Mouse (Mus musculus): ENCODE results near the gene Btk.
A peak's percentile ranks its signal among the peaks of the same experiment; 100 is the strongest.

The Btk gene

DNA sequence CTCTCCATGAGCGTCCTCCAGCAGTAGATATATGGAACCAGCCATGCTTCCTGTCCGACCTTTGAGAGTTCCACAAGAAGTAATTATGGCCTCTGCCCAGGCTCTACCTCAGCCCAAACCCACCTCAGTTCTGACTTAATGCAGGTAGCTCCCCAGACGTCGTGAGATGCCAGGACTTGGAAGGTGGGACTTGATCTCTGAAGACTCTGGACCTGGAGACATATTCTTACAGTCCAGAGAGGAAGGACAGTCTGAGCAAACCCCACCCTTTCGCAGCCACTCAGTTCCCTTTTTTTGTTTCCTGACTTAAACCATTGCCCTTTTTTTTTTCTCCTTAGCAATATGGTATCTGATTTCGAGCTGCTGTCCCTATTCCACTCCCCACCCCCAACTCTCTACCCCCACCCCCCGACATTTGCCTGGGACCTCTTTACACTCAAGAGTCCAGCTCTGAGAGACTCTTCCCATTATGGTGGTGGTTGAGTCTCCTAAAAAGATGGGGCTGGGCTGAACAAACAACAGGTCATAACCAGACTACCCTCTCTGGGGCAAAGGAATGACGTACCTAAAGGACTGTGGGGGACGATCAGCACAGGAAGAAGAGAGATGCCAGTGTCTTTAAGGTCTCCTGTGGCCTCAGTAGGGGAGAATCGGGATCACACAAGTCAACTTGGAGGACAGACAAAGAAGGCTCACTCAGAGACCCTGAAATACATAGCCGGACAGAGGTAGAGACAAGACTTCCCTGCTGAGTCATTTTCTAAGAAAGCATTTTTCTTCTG, at the start of gene Btk:
Gene Btk, minus strand, starts transcription at position 683 of the 782 bp plus-strand sequence.
- no peak for DNase-seq (ENCODE audit: low spot score)

DNA sequence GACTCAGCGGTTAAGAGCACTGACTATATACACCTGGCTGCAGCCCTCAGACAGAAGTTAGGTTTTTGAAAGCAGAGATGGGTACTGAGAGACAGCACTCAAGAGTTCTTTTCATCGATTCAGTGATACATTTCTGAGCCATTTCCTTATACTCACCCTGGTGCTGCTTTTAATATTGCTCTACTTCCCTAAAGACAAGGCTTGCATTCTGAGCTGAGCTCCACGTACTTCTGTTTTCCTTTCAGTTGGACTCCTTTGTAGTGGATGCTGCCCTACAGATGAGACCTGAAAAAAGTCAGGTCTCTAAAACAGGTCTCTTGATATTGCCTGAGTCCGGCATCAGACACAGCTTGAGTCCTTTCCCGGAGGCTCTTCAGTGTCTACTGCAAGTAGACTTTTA, 49.3 kb upstream of the Btk start:
- no peak for DNase-seq (ENCODE audit: low spot score)

DNA sequence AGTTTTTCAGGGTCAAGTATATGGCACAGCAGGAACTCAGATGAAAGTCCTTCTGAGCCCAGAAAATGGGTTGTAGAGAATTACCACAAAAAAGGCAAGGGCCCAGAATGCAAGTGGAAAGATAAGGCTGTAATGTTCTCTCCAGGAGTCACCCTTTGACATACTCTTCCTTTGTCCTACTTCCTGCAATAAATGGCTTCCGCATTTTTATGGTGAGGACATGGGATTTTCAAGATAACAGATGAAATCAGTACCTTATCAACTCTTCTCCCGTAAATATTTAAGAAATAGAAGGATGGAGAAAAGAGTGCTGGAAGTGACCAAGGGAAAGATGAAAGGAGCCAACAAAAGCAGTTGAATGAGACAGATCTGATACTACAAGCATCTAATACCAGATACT, 44.8 kb upstream of the Btk start:
- no peak for DNase-seq (ENCODE audit: low spot score)

DNA sequence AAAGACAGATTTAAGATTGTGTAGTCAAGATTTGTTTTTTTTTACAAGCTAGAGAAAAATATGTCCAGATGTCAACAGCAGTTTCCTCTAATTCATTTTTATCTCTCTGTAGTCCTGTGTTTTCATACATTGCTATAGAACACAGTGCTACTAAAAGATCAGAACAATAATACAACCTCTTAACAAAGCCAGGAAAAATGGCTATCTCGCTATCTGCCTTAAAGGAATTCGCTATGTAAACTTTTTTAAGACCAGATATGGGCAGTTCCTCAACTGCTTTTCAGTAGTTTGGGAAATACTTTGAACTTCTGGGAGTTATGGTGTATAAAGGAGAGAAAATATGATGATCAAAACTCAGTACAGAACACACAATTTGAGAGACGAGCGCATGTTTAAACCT, 40.0 kb upstream of the Btk start:
- no peak for DNase-seq (ENCODE audit: low spot score)

DNA sequence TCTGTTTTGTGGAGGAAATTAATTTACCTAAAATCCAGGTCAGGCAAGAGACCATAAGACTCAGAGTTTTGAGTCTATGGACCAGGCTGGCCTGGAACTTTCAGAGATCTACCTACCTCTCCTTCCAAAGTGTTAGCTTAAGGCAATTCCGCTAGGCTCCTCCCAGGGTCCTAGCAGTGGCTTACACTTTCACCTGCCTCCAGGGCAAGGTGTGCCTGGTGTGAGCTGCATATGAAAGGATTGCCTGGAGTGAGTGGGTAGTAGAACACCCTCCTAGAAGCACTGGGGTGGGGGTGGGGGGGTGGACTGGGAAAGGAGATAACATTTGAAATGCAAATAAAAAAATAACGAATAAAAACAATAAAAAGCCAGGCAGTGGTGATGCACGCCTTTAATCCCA, 38.3 kb upstream of the Btk start:
- no peak for DNase-seq (ENCODE audit: low spot score)

DNA sequence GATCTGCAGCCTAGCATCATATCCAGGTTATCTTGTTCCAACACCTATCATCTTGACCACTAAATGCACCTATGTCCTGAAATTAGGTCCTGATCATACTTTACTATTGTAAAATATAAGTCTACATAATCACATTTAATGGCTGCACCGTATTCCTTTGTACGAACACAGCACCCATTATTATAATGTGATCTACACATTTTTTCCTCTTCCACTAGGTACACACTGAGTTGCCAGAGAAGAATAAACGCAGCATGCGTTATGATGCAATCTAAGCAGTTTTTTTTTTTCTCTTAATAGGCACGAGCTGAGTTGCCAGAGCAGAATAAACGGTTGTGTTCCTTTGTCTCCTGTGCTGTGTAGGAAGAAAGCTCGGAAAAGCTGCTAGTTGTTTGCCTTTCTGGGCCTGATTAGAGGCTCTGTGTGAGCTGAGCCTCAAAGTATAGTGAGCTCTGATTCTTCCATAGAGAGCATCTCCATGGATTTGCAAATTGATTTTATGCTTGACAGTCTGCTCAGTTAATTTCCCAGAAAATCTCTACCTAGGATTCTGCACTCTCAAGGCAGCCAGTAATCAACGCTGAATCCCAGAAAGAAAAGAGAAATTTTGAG, 37.0 kb upstream of the Btk start:
- no peak for DNase-seq (ENCODE audit: low spot score)

DNA sequence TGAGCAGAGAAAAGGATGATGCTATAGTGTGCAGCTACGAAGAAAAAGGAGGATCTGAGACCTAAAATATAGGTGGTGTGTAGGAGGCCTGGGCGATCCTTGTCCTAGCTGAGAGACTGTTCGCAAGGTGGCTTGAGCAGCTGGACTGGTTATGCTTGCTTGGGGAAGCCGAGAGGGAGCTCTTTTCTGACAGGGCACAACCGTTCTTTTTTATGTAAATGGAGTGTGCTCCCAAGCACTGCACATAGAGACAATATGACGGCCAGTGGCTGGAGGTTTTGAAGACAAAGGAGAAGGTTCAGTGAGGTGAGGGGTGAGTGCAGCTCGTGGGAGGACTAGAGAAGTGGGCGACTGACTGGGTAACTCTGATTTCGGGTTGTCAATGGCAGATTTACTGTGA, 36.3 kb upstream of the Btk start:
- no peak for DNase-seq (ENCODE audit: low spot score)

DNA sequence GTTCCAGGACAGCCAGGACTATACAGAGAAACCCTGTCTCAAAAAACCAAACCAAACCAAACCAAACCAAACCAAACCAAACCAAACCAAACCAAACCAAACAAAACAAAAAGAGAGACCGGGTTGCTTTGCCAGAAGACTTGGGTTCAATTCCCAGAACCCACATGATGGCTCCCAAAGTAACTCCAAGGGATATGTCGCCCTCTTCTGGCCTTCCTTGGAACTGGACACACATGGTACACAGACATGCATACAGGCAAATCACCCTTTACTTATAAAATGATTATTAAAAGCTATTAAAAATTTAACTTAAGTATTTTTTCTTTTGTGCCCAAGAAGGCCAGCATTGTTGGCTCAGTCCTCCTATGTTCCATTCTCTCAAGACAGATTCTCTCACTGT, 30.9 kb upstream of the Btk start:
- no peak for DNase-seq (ENCODE audit: low spot score)

DNA sequence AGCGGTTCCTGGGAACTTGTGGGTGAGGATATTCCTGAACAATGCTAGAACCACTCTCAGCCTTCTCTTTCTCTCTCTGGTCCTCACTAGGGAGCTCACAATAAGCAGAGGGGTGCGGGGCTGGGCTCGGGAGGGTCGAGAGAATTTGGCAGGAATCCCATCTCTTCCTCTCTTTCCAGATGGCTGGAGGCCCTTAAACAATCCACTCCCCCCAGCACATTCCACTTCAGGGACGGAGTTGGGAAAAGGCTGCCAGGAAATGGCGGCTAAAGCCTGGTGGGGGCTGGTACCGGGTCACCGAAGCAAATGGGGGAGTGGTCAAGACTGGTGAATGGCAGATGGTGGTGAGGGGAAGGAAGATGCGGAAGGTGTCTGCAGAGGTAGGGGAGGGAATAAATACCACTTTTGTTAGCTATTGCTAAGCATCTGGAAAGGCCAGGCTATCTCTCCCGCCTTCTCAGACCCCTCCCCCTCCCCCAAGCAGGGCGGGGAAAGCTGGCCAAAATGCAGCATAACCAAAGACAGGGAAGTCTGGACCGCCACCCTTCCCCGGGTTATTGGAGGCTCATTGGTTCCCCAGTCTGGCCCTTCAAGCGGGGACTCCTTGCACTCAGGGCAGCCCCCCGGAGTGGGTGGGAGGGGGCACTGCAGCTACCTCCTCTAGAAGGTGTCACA, 29.1 kb upstream of the Btk start:
- DNase-seq (ENCODE audit: low spot score), result peak; percentile 40

DNA sequence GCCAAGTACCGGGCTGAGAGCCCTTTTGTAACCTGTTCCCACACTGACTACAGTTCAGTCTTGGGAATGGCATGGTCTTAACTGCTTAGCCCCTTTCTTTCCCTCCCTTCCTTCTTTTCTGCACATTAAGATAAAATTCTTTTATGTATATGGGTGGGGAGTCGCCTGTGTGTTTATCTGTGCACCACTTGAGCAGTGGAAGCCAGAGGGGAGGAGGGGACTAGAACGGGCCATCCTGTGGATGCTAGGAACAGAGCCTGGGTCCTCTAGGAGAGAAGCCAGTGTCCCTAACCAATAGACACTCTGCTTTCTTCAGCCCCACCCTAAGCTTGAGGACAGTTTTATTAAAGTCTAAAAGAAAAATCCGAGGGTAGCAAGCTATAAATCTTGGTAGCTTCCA, 27.6 kb upstream of the Btk start:
- DNase-seq (ENCODE audit: low spot score), result no peak

DNA sequence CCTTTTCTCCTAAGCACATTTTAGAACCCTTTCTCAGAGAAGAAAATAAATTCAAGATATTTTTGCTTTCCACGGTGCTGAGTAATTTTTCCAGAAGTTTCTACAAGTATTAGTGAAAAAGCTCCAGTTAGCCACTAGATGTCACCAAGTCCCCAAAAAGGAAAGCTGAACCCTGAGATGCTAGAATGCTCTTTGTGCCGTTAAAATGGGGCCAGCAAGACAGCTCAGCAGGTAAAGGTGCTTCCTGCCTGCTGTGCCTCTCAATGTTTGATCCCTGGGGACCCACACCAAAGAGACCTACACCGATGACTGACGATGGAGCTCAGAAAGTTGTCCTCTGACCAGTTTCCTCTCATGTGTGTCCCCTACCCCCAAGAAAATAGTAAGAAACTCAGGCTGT, 26.1 kb upstream of the Btk start:
- no peak for DNase-seq (ENCODE audit: low spot score)

DNA sequence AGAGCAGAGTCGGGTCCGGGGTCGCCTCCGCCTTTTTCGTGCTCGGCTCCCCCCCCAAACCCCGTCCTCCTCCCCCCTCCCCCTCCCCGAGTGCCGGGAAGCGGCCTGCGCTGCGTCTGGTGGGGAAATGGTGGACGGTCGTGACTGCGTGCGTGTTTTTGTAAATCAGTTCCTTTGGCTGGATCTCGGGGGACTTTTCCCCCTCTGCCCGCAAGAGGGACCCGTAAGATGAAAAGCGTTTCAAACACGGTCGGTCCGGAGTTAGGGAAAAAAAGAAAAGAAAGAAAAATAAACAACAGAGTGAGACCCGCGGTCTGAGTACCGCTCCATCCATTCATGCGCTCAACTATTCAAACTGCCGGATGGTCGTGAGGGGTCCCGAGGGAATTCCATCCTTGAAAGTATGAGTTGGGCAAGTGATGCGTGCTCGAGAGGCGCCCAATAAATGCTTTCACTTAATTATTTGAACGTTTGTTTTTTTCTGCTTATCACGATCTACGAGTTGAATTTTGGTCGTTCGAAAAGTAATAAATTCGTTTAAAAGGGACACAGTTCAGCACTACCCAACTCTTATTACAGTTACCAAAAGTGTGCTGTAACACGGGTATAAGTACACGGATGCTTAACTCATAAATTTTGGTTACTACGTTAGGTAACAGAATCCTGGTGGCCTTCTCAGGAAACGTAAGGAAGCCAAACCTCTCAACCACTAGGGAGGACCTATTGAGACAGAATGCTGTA, 18.2 kb upstream of the Btk start:
- no peak for DNase-seq (ENCODE audit: low spot score)

DNA sequence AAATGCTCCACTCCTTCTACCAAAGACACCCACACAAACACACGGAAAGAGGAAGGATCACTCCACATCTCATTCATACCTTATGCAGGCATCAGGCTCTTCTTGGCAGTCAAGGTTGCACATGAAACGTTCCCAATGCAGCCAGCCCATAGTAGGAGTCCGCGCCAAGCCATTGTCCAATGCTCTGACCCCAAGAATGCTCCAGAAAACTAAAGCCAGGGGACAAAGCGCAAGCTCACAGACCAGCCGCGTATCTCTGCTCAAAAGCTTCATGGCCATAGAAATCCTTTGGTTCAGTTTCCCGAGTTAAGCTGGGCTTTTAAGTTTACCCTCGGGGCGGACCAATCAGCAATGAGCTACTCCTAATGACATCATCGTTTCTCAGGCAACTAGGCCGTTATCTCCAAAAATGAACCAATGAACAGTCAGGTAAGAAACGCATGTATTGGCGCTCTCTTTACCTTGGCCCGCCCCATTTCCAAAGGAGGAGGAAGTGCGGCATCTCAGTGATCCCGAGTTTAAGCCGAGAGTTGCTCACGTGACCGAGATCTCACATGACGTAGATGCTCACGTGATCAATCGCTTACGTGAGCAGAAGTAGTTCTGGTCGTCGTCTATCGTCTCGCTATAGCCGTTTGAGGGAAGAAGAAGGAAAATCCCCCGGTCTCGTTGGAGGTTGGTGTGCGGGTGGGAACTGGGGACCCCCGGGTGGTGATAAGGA, 17.4 kb upstream of the Btk start, which contains the start of the genes Gla and Hnrnph2:
Gene Gla, minus strand, starts transcription at position 467 of the 721 bp plus-strand sequence.
Gene Hnrnph2, plus strand, starts transcription at position 521 of the 721 bp plus-strand sequence.
- DNase-seq (ENCODE audit: low spot score), result peak; percentile 88

DNA sequence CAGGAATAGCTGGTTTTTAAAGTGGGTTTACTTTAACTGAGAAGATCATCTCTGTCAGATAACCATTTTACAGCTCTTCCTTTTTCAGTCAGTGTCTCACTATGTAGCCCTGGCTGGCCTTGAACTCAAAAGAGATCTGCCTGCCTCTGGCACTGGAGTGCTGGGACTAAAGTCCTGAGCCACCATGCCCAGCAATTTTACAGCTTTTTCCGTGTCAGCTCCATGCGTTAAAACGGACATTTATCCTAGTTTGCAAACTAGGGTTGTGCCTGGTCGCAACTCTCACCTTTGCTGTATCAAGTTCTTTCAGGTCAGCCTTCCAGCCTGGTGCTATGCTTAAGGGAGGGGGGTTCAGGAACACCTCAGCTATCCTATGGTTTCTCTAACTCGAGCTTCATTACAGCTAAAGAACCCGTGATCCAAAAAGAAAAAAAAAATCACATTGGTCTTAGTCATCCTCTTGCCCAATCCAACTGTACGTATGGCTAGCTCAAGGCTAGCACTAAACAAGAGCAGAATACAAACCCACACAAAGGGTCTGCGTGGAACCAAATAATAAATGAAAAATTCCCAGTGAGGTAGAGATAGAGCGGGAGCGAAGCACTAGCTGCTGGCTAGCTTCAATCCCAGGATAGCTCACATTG, 16.7 kb upstream of the Btk start:
- no peak for DNase-seq (ENCODE audit: low spot score)

DNA sequence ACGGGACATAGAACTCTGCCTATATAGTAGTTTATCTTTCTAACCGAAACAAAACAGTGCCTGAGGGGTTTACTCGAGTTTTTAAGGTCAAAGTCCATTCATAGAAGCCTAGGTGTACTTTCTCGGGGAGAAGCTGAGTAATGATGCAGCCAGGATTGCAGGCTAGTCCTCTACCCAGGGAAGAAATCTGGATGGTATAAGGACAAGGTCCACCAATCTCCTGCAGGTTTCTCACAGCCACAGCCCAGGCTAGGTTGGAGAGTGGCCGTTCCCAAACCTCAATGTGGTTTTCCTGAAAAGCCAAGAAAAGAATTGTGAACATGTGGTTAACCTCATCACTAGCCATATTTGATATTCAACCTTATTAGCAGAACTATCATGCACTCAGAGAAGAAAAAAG, 6.5 kb upstream of the Btk start:
- no peak for DNase-seq (ENCODE audit: low spot score)

DNA sequence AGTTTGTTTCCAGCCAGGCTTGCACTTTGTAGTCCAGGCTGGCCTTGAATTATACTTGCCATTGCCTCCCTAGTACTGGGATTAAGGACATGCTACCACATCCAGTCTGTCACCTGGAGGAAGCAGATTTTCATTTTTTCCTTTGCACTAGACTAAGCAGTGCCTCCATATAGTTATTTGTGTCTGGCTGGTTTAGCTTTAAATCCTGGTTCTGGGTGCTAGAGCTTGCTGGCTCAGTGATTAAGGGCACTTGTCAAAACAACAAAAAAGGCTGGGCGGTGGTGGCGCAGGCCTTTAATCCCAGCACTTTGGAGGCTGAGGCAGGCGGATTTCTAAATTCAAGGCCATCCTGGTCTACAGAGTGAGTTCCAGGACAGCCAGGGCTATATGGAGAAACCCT, 5.6 kb upstream of the Btk start:
- no peak for DNase-seq (ENCODE audit: low spot score)

DNA sequence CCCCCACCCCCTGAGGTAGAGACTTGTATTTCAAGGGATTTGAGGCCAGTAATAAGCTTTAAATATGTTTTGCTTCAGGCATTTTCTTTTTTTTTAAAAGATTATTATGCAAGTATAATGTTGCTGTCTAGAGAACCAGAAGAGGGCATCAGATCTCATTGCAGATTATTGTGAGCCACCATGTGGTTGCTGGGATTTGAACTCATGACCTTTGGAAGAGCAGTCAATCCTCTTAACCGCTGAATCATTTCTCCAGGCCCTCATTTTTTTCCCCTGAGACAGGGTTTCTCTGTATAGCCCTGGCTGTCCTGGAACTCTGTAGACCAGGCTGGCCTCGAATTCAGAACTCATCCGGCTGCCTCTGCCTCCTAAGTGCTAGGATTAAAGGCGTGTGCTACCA, 4.9 kb upstream of the Btk start:
- no peak for DNase-seq (ENCODE audit: low spot score)

DNA sequence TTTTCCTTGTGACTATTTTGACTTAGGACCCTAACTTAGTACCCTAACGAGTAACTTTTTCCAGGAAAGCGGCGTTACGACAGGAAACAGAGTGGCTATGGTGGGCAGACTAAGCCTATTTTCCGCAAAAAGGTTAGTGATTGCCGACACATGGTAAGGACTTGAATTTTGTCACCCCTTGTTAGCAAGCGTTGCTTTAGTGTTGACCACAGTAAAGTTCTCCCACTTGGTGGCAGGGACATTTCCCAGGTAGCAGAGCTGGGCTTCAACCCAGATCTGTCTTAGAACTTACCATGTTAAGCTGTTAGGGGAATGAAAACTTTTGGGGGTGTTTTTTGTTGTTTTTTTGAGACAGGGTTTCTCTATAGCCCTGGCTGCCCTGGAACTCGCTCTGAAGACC, 3.1 kb upstream of the Btk start:
- no peak for DNase-seq (ENCODE audit: low spot score)

DNA sequence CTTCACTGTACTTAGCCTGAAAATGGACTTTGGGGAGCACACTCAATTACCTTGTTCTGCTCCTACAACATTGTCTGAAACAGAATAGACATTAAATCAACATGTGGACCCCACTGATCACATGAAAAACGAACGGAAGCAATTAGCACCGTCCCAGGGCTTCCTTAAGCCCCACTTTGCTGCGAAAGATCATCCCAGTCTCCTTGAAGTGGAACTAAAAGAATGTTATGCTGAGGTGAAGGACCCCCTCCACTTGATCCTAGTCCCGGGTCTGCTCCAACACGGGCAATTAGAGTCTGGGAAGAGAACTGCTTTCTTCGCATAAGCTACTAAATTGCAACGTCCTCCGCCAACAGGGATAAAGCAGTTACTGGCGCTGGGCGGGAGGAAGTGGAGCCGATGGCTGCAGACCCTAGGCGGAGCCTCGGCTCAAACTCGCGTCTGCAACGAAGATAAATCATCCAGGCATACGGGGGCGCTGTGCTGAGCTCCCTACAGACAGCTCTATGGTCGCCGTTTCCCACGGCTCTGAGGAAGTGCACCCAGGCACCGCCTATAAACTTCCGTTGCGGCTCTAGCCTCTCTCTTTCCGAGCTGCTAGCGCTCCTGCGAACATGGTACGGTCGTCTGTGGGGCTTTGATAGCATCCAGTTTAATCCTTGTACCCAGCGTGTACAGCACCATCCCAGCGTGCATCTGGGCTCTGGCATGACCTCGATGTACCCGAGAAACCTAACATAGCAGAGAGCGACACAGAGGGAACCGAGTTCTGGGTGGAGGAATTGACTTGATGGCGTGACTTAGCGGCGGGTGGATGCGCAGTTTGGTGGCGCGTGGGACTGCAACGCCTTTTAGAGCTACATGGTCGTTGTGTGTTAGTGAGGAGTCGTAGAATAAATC, 2.0 kb upstream of the Btk start, which contains the start of gene Rpl36a:
Gene Rpl36a, plus strand, starts transcription at position 552 of the 900 bp plus-strand sequence.
- DNase-seq (ENCODE audit: low spot score), result peak; percentile 89

DNA sequence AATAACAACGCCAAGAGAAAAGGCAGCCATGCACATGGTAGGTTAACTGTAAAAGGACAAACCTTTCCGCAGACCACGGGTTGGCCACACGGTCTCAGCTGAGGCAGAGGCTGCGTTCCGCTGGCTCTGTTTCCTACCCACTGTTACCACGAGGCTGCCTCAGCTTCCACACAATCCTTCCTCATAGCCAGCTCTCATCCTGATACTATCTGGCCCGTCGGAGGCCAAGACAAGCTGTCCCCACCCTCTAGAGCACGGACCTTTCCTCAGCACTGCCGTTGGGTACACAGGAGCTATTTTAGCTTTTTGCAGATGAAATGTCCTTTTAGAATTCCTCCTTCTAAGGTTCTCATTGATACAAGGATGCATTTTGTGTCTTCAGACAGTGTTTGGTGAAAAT, 1.1 kb downstream of the Btk start:
- no peak for DNase-seq (ENCODE audit: low spot score)

Data from urinary bladder, postnatal 14 days (tissue).